Comparison of ENCODE assay signal across 8 mouse cellular contexts in genomic region chr11:8664393-8664743, GRCm38 (mm10). TPM values are rescaled to one million over a fixed set of nuclear protein-coding genes. Genes with fewer than 3 reads are reported as not detected.
DNase-seq lines count a peak whose midpoint lies in the region; ATAC-seq and TF ChIP-seq lines count a peak whose summit lies in the region.

Tns3 (minus strand) TSS chr11:8664535.

- H3K9ac ChIP-seq in ES-E14 (ENCODE audit: insufficient read depth, low read depth, low read length, poor library complexity, severe bottlenecking) = peak within 1 kb of the TSS; percentile 80
- H3K9ac ChIP-seq in embryonic facial prominence, embryonic 12.5 days = peak within 1 kb of the TSS; percentile 90
- H3K9ac ChIP-seq in heart, embryonic 16.5 days (ENCODE audit: low read length) = peak within 1 kb of the TSS; percentile 94
- peak within 1 kb of the TSS; percentile 87 for H3K9ac ChIP-seq in liver, postnatal 0 days (replicated peaks)
- H3K9ac ChIP-seq in neural tube, embryonic 15.5 days (replicated peaks) = peak within 1 kb of the TSS; percentile 75

- H3K27me3 ChIP-seq in embryonic facial prominence, embryonic 12.5 days = no peaks in the 10 kb centered on the region
- H3K27me3 ChIP-seq in heart, embryonic 16.5 days (ENCODE audit: control insufficient read depth, insufficient read depth, low read length) = peaks cover 4% of the 10 kb centered on the region
- H3K27me3 ChIP-seq in liver, postnatal 0 days (ENCODE audit: insufficient read depth, low read length) = no peaks in the 10 kb centered on the region
- H3K27me3 ChIP-seq in neural tube, embryonic 15.5 days (replicated peaks) = peaks cover 14% of the 10 kb centered on the region

- peak; percentile 38 for TF ChIP-seq CTCF in liver, postnatal 0 days (IDR thresholded peaks at IDR 0.05; ENCODE audit: low read depth)

- peaks cover 6% of the 10 kb centered on the region; the same call in 1 of the 2 replicates for H3K36me3 ChIP-seq in ES-E14 (ENCODE audit: control insufficient read depth, insufficient read depth, low read length, poor library complexity, severe bottlenecking)
- 0 out of 2 replicates have a peak, but pooled peaks cover 5% of the 10 kb centered on the region for H3K36me3 ChIP-seq in embryonic facial prominence, embryonic 12.5 days
- no peaks in the 10 kb centered on the region for H3K36me3 ChIP-seq in heart, embryonic 16.5 days (ENCODE audit: control insufficient read depth, insufficient read depth)
- no peaks in the 10 kb centered on the region; the same call in 1 of the 2 replicates for H3K36me3 ChIP-seq in liver, postnatal 0 days (replicated peaks; ENCODE audit: insufficient read depth, low read length)
- H3K36me3 ChIP-seq in neural tube, embryonic 15.5 days = no peaks in the 10 kb centered on the region

- peaks cover 18 to 26% of the 10 kb centered on the region in 2 experiments for H3K4me1 ChIP-seq in ES-E14 (ENCODE audit: control insufficient read depth in 2 of 2, insufficient read depth in 2 of 2, low read length in 2 of 2, poor library complexity in 1 of 2)
- H3K4me1 ChIP-seq in embryonic facial prominence, embryonic 12.5 days = peaks cover 43% of the 10 kb centered on the region
- H3K4me1 ChIP-seq in heart, embryonic 16.5 days (ENCODE audit: control insufficient read depth, insufficient read depth, low read length) = peaks cover 19% of the 10 kb centered on the region
- peaks cover 29% of the 10 kb centered on the region for H3K4me1 ChIP-seq in liver, postnatal 0 days (ENCODE audit: insufficient read depth)
- H3K4me1 ChIP-seq in neural tube, embryonic 15.5 days = peaks cover 32% of the 10 kb centered on the region

- peak within 1 kb of the TSS; percentile 2; the same call in 1 of the 2 replicates for H3K27ac ChIP-seq in ES-E14 (ENCODE audit: insufficient read depth, low read depth, low read length, poor library complexity, severe bottlenecking)
- H3K27ac ChIP-seq in embryonic facial prominence, embryonic 12.5 days = peak within 1 kb of the TSS; percentile 87
- peak within 1 kb of the TSS; percentile 80 for H3K27ac ChIP-seq in heart, embryonic 16.5 days (ENCODE audit: low read length)
- peak within 1 kb of the TSS; percentile 78 for H3K27ac ChIP-seq in liver, postnatal 0 days (ENCODE audit: low read depth)
- peak within 1 kb of the TSS; percentile 62 for H3K27ac ChIP-seq in neural tube, embryonic 15.5 days (replicated peaks)

- peak within 1 kb of the TSS; percentile 69 to 81 for H3K4me3 ChIP-seq in ES-E14 (ENCODE audit: insufficient read depth in 1 of 2, low read depth in 1 of 2, low read length in 2 of 2, poor library complexity in 1 of 2, severe bottlenecking in 1 of 2)
- H3K4me3 ChIP-seq in embryonic facial prominence, embryonic 12.5 days = peak within 1 kb of the TSS; percentile 70
- H3K4me3 ChIP-seq in heart, embryonic 16.5 days (ENCODE audit: low read length) = peak within 1 kb of the TSS; percentile 79
- peak within 1 kb of the TSS; percentile 82 for H3K4me3 ChIP-seq in liver, postnatal 0 days (ENCODE audit: low read depth, low read length)
- H3K4me3 ChIP-seq in neural tube, embryonic 15.5 days (replicated peaks) = peak within 1 kb of the TSS; percentile 68

- in situ Hi-C loops in ES-E14 (cut with MboI; ENCODE audit: low sequenced_read_pairs in 2 of 2, unreplicated experiment in 2 of 2) = no loop called here

- H3K9me3 ChIP-seq in ES-E14 (ENCODE audit: control insufficient read depth, insufficient read depth, low read depth, low read length) = no peaks in the 10 kb centered on the region
- H3K9me3 ChIP-seq in embryonic facial prominence, embryonic 12.5 days = no peaks in the 10 kb centered on the region; the same call in 1 of the 2 replicates
- peaks cover 4% of the 10 kb centered on the region; the same call in 1 of the 2 replicates for H3K9me3 ChIP-seq in heart, embryonic 16.5 days (replicated peaks; ENCODE audit: control insufficient read depth, low read length)
- H3K9me3 ChIP-seq in liver, postnatal 0 days (ENCODE audit: low read length) = no peaks in the 10 kb centered on the region
- H3K9me3 ChIP-seq in neural tube, embryonic 15.5 days (replicated peaks) = no peaks in the 10 kb centered on the region

- ATAC-seq in embryonic facial prominence, embryonic 12.5 days (ENCODE audit: insufficient number of reproducible peaks, insufficient read depth, low FRiP score, low TSS enrichment) = no peak; the same call in 1 of the 2 replicates
- ATAC-seq in heart, embryonic 16.5 days (replicated peaks; ENCODE audit: extremely low read depth, insufficient read depth, low FRiP score) = peak; percentile 75
- peak; percentile 86 for ATAC-seq in liver, postnatal 0 days
- peak; percentile 77 for ATAC-seq in neural tube, embryonic 15.5 days (ENCODE audit: low FRiP score)
- ATAC-seq in inflammation-experienced regulatory T-cells, adult 6 months = no peak

- under 1% methylated on average over 37 of the region's 37 CpGs for WGBS in embryonic facial prominence, embryonic 12.5 days
- under 1% methylated on average over 36 of the region's 37 CpGs for WGBS in heart, embryonic 16.5 days
- under 1% methylated on average over 36 of the region's 37 CpGs for WGBS in liver, postnatal 0 days (ENCODE audit: insufficient replicate concordance)
- WGBS in neural tube, embryonic 15.5 days = under 1% methylated on average over 33 of the region's 37 CpGs

- peak; percentile 78 for DNase-seq in 3134 (ENCODE audit: extremely low read depth, insufficient read length, low spot score)
- DNase-seq in ES-E14 (ENCODE audit: low read depth, low spot score) = no peak
- peak; percentile 68 to 86 for DNase-seq in kidney, postnatal 25 days
- peak; percentile 75 for DNase-seq in liver, postnatal 0 days

- TF ChIP-seq EP300 in liver, postnatal 0 days (IDR thresholded peaks at IDR 0.05; ENCODE audit: low read depth) = no peak

- H3K4me2 ChIP-seq in embryonic facial prominence, embryonic 12.5 days (replicated peaks) = peak within 1 kb of the TSS; percentile 92
- peak within 1 kb of the TSS; percentile 80 for H3K4me2 ChIP-seq in heart, embryonic 16.5 days (ENCODE audit: low read depth, low read length)
- peak within 1 kb of the TSS; percentile 96 for H3K4me2 ChIP-seq in liver, postnatal 0 days (ENCODE audit: low read depth, low read length)
- H3K4me2 ChIP-seq in neural tube, embryonic 15.5 days = peak within 1 kb of the TSS; percentile 97

TF ChIP-seq in ES-E14, 5 proteins besides CTCF, POLR2A, EP300 and RAD21:
- no peak for TF ChIP-seq MAFK (IDR thresholded peaks at IDR 0.05; ENCODE audit: insufficient read depth, low read depth, low read length)
- TF ChIP-seq ZC3H11A (IDR thresholded peaks at IDR 0.05; ENCODE audit: borderline replicate concordance, low read depth, low read length) = no peak
- TF ChIP-seq CHD2 (IDR thresholded peaks at IDR 0.05; ENCODE audit: low read depth, low read length) = no peak
- TF ChIP-seq HCFC1 (IDR thresholded peaks at IDR 0.05; ENCODE audit: borderline replicate concordance, insufficient read depth, low read length) = no peak
- TF ChIP-seq ZNF384 (IDR thresholded peaks at IDR 0.05; ENCODE audit: low read depth, low read length) = no peak

RNA-seq across cellular contexts. Expression of gene Tns3, which starts in this region (rescaled TPM):
- total RNA-seq in ES-E14 (2012; rRNA removed) = 111 and 133 TPM in 2 replicates
- polyA plus RNA-seq in embryonic facial prominence, embryonic 12.5 days (2016; fragmentation: Nextera tagmentation; extraction: Ambion mirVana) = 33.0 and 35.5 TPM in 2 replicates
- polyA plus RNA-seq in heart, embryonic 16.5 days (2015; fragmentation: Nextera tagmentation; extraction: Ambion mirVana) = 20.2 and 23.6 TPM in 2 replicates
- 2.8 and 3.6 TPM in 2 replicates for polyA plus RNA-seq in liver, postnatal 0 days (2015; fragmentation: Nextera tagmentation; extraction: Ambion mirVana)
- polyA plus RNA-seq in neural tube, embryonic 15.5 days (2015; fragmentation: Nextera tagmentation; extraction: Ambion mirVana) = 7.6 and 11.1 TPM in 2 replicates
- polyA plus RNA-seq in inflammation-experienced regulatory T-cells, adult 6 months (2017; shearing (Covaris generic)) = under 1 TPM in 1 of 3 experiments, not detected in 2; 0.26 TPM

Comparison
In these comparisons a context has a peak if more than half of its experiments do, and no peak if none do; other contexts are left out.
1. H3K27ac ChIP-seq: peak in every context shown above with its lines; median percentile 87 in embryonic facial prominence, embryonic 12.5 days; 80 in heart, embryonic 16.5 days; 78 in liver, postnatal 0 days; 62 in neural tube, embryonic 15.5 days; 2 in ES-E14.
2. ATAC-seq: peak in heart, embryonic 16.5 days (single experiment), liver, postnatal 0 days (single experiment) and neural tube, embryonic 15.5 days (single experiment); none in embryonic facial prominence, embryonic 12.5 days (single experiment) and inflammation-experienced regulatory T-cells, adult 6 months (single experiment).
3. Peak in every context shown above with its lines, with median percentiles within 50 percentile points of each other: H3K4me3 ChIP-seq, H3K9ac ChIP-seq and H3K4me2 ChIP-seq.